Mouse (Mus musculus) B cell, adult 2 months (primary cell): ENCODE results near the gene Scarf1.
A peak's percentile ranks its signal among the peaks of the same experiment; 100 is the strongest.

Experiments
- DNase-seq, 2 experiments: peaks; one replicate each; pipeline ENCODE4 v3.0.0; 2022

Gene Scarf1

DNA sequence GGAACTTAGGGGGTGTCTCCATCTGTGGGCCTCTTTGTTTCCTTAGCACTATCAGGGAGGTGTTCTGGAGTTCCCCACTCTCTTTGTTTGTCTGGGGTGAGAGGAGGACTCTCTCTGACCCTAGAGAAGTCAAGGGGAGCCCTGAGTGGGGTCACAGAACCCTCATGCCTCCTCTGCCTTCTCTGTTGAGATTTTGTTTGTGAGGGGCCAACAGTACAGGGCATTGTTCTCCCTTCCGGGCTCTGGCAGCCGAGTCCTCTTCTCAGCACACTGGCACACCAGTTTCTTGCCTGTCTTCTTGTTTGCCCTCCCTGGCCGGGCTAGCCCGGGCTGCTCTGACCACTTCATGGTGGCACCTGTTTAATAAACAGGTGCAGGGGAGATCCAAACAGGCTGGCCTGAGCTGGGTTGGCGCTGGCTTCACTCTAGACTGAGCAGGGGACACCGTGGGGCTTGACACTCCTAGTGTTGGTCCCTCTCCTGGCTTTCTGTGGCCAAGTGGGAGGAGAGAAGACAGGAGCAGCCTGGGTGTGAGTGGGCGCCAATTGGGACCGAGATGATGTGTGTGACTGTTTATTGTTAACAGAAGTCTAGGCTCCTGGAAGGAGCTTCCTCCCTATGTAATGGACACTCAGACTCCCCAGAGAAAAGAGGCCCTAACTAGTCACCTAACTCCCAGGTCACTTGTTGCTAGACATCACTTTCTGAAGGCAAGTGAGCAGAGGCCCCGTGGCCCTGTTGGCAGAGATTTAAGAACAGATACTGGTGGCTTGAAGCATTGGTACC lies 25.0 kb downstream of the Scarf1 start:
- DNase-seq = no peak

DNA sequence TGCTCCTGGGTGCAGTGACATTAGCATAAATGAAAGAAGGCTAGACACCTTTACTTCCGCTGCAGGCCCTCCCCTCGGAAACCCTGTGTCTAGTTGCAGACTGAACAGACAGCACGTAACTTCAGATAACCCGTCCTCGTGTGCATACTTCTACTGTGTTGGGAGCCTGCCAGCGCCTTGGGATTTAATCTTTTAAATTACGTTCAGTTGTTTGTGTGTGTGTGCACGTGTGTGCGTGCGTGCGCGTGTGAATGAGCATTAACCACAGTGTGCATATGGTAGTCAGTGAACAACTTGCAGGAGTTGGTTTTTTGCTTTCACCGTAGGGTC lies 25.6 kb downstream of the Scarf1 start:
- DNase-seq = no peak

DNA sequence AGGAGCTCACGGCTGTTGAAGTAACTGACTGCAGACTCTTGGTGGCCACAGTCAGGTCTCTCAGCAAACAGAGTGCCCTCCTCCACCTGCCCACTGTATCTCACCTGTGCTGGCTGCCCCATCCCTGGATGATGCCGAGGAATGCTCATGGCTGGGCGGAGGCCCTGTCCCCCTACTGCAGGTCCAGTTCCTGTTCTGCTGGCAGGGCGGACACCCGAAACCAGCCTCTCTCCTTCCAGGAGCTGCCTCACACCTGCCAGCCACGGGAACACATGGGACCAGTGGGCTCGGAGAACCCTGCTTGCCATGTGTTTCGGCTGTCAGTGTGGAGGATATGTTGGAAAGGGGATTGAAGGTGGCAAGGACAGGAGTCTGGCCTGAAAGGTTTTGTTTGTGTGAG lies 26.9 kb downstream of the Scarf1 start:
- DNase-seq = no peak

DNA sequence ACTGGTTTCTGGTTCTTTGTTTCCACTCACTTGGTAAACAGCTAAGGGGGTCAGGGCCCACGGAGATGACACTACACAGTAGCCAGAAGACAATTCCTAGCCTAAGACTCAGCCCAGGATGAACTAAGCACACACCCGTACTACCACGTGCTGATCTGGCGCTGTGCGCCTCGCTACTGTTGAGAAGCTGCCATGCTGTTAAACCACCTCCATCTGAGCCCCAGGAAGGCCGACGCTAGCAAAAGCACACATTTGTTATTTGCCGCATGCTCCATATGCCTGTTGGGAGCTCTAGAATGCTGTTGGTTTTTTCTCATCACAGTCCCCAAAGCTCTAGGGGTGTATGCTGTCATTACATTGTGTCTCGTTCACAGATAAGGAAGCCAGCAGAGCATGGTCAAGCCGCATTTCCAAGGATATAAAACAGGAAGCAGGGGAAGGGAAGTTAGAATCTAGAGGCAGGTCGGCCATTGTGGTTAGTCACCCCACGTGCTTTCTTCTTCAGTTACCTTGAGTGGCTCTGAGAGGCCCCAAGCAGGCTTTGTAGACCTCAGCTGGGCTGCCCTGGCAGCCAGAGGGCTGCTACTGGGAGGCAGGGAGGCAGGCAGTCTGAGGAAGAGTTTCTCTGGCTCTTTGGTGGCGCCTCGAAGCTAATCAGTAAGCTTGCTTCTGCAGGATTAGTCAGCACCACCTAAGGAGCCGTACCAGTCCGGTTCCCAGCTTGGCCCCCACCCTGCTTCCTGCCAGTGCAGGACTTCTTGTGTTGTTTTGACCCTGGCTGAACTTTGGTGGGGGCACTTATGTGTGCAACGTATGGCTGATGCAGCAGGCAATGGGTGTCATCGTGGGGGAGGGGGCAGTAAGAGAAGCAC lies 27.6 kb downstream of the Scarf1 start:
- peak; percentile 11 to 15 for DNase-seq

- no peak for DNase-seq
Observed at GRCm38 (mm10) chr11:75544713-75545112, 31.4 kb downstream of the Scarf1 start.

GRCm38 (mm10) chr11:75546057-75546456 lies 32.7 kb downstream of the Scarf1 start:
- DNase-seq = no peak

DNA sequence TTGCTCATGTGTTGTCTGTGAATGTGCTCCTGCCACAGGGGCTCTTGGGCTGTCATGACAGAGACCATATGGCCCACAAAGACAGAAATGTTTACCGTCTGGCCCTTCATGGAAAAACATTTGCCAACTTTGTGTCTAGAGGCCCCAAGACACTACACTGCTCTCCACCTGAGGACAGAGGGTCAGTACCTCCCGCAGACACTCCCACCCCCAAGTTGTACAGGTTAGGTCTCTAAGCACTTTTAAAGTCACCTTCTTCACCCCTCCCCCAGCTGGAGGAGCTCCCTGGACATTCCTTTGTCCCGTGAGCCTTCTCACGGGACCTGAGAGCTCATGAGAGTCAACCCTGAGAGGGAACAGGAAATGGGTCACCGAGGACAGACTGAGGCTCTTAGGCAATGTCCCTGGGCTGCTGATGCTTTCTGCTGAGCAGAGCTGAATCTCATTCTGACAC lies 36.3 kb downstream of the Scarf1 start:
- DNase-seq = no peak

GRCm38 (mm10) chr11:75550200-75550946 lies 37.0 kb downstream of the Scarf1 start:
- DNase-seq = no peak

DNA sequence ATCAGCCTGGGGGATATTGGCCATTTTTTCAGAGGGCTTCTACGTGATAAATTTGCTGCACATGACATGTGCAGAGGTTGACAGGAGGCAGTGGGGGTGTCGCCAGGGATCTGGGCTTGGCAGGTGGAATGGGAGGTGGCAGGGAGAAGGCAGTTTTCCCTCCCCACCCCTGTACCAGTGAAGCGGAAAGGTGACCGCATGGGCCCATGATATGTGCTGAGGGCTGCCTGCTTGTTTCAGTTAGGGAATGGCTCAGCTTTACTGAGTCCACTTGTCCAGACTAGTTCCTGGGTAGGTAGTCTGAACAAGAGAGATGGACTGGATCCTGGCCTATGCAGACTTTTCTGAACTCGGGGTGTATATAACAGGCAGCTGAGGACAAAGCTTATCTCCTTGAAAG lies 38.0 kb downstream of the Scarf1 start:
- DNase-seq = no peak

- no peak for DNase-seq
Observed at GRCm38 (mm10) chr11:75551961-75552441, 38.7 kb downstream of the Scarf1 start.

DNA sequence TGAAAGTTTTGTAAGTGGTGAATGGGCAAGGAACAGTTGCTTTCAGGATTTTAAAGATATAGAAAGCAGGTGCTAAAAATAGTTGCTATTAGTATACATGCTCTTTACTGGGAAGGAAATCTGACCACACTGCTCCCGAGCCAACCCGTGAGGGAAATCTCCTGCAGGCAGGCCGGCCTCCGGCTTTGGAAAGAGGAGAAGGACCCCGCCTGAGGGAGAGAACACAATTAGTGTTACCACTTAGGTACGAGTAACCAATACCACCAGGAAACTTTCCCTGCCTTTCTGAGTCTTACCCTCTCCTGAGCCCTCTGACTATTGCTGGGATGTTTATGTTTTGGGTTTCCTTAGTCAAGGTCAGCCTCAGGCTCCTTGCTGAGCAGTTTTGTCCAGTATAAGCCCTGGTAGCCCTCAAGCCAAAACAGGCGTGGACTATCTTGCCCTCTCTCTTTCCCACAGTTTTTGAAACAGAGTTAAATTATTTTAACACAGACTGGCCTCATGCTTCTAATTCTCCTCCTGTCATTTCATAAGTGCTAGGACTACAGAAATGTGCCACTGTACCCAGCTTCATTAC lies 39.7 kb downstream of the Scarf1 start:
- DNase-seq = no peak

GRCm38 (mm10) chr11:75556006-75556405 lies 42.7 kb downstream of the Scarf1 start:
- peak in 1 of 2 experiments; percentile 15 for DNase-seq

- DNase-seq = no peak
Observed at GRCm38 (mm10) chr11:75557142-75557541, 43.8 kb downstream of the Scarf1 start.

DNA sequence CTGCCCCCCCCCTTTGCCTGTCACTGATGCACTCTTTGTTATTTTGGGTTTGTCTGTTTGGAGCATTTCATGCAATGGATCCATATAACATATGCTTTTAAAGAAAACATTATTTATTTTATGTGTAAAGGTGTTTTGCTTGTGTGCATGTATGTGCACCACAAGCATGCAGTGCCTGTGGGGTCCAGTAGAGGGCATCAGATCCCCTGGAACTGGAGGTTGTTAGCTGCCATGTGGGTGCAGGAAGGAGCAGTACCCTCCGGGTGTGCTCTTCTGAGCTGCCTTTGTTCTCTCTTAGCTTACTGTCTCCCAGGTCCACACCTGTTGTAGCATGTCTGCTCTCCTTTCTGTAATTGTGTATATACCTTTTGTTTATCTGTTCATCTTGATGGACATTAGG lies 44.8 kb downstream of the Scarf1 start:
- peak; percentile 69 to 73 for DNase-seq

DNA sequence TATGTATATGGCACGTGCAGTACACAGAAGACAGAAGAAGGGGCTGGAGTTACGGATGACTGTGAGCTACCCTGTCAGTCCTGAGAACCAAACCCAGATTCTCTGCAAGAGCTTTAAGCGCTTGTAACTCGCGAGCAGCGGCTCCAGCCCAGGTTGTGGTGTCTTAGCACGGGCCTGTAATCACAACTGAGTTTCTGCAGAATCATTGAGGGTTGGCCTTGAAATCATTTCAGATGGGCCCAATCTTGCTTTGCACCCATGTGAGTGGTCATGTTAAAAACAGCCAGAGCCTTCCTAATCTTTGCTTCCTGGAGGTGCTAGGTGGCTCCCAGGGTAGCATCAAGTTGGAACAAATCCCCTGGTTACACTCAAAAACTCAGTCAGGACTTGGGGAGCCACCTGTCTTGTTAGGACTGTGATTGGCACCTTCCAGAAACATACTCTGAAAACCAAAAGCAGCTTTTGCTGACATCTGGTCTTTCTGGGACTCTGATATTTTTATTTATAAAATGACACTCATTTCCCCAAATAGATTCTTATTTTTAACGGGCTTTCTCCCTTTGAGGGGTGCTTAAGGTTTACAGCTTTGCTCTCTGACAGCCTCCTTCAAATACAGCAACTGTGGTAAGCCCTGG lies 46.6 kb downstream of the Scarf1 start:
- DNase-seq = peak in 1 of 2 experiments; percentile 8

GRCm38 (mm10) chr11:75560530-75561409 lies 47.4 kb downstream of the Scarf1 start:
- peak; percentile 75 to 81 for DNase-seq

DNA sequence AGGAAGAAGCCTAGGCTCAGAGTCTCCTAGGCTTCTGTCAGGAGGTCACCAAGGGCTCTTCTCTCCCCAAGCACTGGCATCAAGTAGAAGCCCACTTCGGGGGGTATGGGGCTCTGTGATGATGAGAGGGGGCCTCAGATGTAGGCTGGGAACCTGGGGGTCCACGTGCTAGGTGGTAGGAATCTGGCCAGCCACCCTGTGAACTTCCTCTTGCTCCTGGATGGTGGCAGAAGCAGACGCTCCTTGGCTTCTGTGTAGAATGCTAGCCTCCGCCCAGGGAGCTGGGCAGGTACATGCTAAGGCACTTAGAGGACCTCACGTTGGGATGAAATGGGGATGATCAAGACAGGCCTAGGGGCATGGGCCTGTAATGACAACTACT lies 48.1 kb downstream of the Scarf1 start:
- peak; percentile 11 to 14 for DNase-seq

- DNase-seq = no peak
Observed at GRCm38 (mm10) chr11:75562840-75563239, 49.5 kb downstream of the Scarf1 start.

DNA sequence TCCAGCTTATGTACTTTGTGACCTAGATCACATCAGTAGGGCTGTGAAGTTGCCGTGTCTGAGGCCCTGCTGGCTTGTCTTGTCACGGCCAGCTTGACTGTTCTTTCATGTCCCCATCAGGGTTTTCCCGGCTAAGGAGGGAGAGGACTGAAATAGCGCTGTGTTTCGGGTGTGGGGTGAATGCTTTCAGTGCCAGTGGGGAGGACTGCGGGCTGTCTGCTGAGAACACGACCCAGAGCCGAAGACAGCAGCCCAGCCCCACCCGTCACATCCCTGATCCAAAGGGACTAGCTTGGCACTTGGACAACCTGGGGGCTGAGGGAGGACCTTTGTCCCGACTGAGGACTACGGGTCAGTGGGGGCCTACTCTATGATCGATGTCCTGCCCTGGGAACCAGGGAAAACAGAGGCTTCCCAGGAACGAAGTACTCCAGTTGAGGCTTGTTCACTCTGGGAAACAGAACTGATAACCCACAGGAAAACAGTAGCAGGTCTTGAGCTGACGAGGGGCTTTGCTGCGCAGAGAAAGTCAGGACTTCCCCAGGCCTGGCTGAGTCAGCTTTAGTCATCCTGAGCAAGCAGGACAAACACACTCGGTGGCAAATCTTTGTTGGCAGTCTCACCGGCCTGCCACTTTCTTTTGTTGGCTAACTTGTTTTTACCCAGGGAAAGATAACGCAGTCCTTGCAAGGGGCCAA lies 50.7 kb downstream of the Scarf1 start:
- DNase-seq = no peak

DNA sequence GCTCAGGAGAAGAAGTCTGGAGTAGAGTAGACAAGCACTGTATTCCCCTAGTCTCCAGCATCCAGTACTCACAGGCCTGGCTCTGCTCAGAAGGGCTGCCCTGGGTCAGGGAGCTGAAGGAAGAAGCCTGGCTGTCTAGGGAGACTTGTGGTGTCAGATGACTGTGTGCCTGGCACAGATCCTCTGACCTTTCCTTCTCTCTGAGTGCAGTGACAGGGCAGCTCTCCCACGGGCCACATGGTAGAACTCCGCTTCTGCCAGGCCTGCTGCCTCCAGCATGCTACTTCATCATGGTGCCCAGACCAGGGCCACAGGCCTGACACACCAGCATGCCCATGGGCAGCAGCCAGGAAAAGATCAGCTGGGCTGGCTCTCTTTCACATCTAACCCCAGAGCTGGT lies 52.5 kb downstream of the Scarf1 start:
- no peak for DNase-seq
